Mouse (Mus musculus) R1 (cell line): ENCODE results near the gene Hacd2.
A peak's percentile ranks its signal among the peaks of the same experiment; 100 is the strongest.

Experiments
- DNase-seq: peaks from one replicate; pipeline ENCODE4 v3.0.0-alpha.2; 2018; ENCODE audit warnings: low read depth, low spot score

Hacd2 gene

DNA sequence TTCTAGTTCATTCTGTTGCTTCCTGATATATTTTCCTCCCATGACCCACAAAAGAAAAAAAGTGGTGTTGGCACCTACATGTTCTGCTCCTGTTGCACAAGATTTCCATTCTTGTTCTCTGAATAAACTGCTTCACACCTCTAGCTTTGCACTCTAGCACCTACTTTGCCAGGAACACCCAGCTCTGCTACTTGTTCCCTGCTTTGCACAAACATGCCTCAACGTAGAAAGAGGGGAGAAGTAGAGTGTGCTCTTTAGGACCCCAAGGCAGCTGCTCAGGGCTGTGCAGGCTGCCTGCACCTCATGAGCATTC, 32.9 kb downstream of the Hacd2 start:
- DNase-seq: no peak

DNA sequence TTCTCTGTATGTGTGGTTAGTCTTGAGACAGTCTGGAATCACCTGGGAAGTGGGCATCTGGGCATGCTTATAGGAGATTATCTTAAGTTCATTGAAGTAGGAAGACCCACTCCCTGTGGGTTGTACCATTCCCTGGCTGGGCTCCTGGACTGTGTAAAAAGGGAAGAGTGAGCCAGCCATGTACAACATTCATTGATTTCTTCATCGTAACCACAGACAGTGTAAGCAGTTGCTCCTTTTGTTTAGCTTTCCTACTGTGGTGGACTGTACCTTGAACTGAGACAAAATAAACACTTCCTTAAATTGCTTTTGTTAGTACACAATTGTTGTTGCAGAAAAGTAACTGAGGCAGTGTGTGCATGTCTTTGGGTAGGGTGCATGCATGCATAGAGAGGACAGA, 33.6 kb downstream of the Hacd2 start:
- DNase-seq: no peak

DNA sequence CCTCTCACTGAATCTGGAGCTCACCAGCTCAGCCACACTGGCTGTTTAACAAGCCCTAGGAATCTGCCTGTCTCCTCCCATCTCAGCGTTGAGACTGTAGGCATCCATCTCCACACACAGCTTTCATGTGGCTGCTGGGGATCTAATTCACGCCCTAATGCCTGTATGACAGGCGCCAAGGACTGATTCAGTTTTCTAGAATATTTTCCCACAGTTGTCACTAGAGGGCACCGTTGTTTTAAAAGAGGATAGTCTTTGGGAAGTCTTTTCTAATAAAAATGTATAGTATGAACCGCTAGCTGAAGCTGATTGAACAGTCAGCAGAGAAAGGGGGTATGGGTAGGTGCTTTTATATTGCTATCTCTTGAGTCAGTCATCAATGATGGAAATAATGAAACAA, 34.1 kb downstream of the Hacd2 start:
- DNase-seq: no peak

DNA sequence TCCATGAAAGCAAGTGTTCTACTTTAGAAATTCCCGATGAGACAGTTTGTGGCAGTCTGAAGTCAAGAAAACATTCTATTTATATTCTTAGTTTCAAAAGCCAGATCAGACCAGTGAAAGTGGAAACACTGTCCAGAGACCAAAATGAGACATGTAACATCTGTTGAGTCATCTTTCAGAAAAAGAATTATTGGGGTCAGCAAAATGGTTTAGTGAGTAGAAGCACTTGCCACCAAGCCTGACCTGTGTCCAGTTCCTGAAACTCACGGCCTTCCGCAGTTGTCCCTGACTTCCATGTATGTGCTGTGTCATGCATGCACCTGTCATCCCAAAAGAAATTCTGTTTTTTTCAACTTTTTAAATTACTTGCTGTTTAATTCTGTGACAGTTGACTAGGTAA, 34.6 kb downstream of the Hacd2 start:
- no peak for DNase-seq

DNA sequence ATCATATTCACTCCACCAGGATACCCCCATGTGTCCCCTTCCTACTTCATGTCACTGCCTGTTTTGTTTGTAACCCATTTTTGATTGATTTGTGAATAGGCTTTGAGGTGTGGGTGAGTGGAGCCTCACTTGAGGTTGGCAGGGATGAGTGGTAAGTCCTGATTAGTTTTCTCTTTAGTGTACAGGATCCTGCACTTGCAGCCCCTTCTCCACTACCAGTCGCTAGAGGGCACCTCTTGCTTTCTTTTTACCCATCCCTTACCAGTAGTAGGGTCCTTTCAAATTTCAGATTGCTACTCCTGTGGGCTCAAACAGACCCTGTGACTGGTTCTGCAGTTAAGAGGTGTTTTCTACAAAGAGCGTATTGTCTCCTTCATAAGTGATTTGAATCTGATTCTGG, 38.8 kb downstream of the Hacd2 start:
- DNase-seq: no peak

DNA sequence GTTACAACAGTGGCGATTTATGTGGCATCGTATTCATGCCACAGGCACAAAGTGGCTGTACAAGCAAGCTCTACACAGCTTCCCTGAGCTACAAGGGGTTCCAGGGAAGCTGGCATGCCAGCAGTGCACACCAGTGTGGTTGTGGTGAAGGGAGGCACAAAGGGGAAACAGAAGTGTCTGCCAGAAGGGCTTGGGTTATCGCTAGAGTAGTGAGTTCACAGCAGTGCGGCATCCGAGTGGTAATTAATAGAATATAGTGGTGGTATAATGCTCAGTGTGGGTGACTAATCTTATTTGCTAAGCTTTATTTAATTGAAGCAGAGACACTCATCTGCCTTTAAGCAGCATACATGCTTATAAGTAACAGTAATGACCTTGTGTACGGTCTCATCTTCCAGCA, 43.5 kb downstream of the Hacd2 start:
- DNase-seq: no peak

DNA sequence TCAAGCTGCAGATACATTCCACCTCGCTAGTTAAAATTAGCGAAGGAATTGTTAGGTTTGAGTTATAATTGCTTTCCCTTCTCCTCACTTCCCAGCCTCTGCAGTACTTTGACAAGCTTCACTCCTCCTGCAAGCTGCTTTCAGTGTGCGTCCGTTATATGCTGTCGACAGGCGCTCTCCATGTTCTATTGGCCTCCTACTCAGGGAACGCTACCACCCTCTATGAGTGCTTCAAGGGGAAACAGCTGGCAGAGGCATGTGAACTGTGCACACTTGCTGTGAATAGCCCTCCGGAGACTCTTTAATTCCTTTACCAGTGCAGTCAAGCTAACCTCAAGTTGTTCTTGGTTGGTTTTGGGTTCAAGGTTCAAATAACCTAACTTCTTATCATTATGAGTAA, 44.9 kb downstream of the Hacd2 start:
- no peak for DNase-seq

DNA sequence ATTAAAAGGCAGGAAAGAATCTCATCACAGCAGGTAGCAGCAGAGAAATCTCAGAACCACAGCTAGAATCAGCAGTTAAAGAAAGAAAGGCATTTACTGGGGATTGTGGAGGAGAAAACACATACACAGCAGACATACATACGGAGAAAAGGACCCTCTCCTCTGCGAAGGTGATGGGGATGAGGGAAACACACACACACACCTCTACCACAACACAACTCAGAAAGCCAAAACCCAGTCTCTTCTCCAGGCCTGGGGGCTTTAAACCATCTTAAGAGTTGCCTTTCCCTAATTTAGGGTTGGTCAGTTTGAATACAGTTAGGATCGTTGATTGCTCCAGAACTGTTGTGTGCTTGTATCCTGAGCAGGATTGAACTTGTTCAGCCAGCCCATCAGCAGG, 45.4 kb downstream of the Hacd2 start:
- no peak for DNase-seq

DNA sequence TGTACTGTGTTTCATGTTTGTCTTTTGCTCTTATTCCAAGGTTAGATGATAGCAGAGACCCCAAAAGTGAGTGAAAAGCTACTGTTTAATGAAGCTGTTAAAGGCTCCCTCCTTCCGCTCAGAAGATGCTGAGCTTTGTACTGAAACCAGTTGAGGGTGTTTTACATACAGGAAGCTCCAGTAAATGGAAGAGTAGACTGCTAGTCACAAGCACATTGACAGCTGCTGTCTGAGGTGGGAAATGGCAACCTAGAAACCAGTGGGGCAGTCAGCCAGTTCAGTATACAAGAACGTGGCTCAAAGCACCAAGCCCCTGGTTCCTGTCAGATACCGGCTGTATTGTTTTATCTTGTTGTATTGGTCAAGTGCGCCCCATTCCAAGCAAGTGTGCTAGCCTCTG, 46.7 kb downstream of the Hacd2 start:
- DNase-seq: no peak

DNA sequence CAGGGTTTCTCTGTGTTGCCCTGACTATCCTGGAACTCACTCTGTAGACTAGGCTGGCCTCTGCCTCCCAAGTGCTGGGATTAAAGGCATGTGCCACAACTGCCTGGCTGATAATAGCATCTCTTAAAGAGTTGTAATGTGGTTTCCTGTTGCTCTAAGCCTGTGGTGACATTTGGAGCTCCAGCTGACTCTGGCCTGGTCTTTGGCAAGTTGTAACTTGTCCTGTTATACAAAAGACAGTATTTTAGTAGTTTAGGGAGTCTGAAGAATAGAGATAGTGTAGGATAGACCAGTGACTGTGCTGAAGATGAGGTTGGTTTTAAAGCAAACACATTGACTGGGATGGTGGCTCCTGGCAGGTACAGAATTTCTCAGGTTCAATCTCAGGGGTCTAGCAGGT, 52.2 kb downstream of the Hacd2 start:
- no peak for DNase-seq

DNA sequence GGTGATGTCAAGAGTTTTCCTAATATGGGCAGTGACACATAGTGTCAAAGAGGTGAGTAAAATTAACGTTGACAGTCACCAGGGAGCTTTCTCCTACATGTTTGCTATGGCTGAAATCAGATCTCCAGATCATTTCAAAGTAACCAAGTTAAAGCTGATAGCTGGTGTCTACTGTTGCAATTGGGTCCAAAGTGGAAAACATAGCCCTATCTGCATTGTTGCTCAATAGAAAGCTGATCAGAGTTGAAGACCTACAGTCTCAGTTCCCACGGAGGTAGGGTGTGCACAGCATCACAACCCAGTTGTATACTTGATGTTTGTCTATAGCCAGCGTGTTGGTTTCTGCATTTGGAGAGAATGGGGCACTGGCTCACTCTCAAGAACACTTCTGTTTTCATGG, 53.4 kb downstream of the Hacd2 start:
- DNase-seq: no peak

DNA sequence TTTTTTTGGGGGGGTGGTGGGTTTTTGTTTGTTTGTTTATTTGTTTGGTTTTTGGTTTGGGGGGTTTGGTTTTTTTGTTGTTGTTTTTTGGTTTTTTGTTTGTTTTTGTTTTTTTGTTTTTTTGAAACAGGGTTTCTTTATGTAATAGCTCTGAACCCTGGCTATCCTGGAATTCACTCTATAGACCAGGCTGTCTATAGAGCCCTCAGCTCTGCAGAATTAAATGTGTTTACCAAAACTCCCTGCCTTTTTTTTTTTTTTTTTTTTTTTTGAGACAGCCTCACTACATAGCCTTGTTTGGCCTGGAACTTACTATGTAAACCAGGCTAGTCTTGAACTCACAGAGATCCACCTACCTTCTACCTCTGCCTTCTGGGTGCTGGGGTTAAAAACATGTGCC, 71.3 kb downstream of the Hacd2 start:
- no peak for DNase-seq

DNA sequence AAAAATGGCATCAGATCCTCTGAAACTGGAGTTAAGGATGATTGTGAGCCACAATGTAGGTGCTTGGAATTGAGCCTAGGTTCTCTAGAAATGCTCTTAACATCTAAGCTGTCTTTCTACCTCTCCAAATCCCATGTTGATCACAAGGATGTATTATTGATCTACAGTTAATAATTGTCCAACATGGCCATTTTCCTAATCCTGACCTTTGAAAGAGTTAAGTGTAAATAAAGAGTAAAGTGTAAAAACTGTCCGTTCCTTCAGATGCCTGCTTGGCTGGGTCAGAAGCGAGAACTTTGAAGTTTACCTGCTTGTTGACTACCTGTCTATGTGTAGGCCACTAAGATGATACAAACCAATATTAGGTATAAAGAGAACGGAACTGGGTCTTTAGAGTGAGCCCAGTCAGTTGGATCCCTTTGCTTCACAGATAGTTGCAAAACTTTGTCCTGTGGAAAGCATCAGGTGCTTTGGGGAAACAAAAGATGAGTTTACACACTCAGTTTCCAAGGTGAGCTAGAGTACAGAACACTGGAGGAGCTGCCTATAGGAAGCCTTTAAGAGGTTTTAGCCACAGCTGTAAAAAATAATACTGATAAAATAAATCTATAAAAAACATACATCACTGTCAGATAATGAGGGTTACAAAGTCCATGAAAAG, 75.8 kb downstream of the Hacd2 start:
- DNase-seq: no peak

DNA sequence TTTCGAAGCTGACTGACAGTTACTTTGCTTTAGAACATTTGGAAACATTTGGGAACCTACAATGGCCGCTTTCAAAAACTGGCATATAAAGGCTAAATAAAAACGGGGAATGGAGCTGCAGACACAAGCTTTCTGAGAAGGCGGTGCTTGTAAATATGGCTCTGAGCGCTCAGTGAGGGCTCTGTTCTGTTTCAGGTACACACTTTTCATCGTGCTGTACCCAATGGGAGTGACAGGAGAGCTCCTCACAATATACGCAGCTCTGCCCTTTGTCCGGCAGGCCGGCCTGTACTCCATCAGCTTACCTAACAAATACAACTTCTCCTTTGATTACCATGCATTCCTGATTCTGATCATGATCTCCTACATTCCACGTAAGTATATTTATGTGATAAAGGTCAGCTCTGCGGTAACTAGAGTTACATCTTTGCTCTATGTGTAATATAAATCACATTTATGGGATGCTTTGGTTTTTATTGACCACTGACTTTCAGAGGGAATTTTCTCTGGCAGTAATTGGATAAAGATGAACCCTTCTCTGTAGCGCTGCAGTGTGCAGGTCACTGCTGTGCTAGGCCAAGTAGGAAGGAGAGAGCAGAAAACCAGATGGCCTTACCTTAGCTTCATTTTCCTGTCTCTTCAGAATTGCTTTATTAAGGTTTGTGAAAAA, 79.7 kb downstream of the Hacd2 start:
- no peak for DNase-seq

DNA sequence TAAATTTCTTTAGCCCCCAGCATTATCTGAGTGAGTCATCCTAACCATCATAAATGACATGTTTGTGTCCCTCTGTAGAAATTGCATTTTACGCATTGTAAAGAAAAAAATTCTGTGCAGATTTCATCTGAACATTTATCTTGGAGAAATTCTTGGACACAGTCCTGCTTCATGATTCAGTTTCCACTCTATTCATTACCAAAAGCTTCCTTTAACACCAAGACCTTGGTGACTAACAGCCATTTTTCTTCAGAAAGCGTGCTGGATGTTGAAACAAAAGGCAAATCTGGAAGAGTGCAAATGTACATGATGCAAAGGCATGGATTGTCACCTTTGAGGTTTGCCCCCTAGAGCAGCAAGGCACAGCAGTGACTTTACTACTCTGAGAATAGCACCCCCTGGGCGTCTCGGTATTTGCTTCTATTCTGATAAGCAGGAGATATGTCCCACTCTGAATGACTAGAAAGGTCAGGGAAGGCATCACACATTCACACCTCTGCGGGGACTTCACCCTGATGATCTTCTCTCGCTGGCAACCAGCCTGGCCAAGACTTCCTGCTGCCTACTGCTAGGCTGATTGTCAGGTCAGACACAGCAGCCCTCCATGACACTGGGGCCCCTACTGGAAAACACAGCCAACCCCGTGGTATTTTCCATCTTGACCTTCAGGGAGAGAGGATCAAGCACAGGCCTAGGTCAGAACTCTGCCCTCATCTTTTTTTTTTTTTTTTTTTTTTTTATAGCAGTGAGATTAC, 80.8 kb downstream of the Hacd2 start:
- no peak for DNase-seq

DNA sequence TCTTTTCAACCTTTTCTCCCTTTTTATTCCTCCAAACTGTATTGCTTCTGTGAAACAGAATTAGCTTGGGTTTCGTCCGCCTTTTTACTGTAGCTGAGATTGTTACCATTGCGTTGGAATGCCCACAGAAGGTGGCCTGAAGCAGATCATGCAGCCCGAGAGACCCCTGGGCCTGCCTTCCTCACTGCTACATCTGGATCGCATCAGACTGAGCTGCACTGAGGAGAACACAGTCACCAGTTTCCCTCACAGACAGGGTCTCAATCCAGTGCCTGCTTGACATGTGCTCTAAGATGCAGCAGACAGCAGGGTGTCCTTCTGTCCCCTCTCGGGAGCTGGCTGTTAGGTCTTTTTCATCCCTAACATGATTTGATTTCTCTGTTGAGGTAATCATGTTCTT, 85.8 kb downstream of the Hacd2 start:
- DNase-seq: no peak

DNA sequence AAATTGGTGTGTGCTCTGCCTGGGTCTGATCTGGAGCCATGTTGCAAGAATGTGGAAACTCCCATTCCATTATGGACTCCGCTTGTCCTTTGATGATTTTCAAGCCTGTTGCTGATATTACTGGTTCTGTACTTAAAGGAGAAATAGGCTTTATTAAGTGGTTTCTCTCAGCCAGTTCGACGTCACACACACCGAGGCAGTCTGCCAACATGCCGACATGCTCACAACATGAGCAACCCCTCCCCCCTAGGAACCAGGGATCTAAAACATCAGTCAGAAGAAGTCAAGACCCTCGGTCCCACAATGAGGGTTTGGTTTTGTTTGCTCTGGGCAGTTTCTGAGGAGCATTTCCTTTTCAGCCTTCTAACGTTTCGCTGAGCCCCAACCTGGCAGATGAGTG, 86.9 kb downstream of the Hacd2 start:
- DNase-seq: no peak

DNA sequence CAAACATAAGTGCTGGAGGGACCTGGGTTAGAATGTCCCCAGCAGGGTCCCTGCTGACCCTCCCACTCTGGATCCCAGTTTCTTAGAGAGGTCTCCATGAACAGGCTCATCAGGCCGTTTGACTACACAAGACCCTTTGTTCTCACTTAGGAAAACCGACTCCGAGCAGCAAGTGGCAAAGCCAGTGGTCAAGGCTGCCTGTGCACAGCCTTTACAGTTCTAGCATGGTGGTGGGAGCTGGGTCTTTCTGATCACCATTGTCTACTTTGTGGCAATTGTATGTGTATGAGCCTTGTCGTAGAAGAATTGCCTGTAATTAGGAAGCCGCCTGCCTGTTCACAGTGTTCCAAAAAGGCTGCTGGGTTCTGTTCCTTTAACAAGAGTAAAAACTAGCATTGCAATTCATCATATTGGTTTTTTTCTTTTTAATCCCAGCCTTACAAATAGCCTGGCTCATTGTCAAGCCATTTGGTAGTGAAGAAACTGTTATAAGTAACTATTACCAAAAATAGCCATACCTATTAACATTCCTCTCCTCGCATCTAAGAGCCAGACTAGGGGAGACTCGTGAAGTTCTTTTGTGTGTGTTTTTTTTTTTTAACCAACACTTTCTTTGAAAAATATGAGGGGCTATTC, 87.5 kb downstream of the Hacd2 start:
- DNase-seq: no peak

DNA sequence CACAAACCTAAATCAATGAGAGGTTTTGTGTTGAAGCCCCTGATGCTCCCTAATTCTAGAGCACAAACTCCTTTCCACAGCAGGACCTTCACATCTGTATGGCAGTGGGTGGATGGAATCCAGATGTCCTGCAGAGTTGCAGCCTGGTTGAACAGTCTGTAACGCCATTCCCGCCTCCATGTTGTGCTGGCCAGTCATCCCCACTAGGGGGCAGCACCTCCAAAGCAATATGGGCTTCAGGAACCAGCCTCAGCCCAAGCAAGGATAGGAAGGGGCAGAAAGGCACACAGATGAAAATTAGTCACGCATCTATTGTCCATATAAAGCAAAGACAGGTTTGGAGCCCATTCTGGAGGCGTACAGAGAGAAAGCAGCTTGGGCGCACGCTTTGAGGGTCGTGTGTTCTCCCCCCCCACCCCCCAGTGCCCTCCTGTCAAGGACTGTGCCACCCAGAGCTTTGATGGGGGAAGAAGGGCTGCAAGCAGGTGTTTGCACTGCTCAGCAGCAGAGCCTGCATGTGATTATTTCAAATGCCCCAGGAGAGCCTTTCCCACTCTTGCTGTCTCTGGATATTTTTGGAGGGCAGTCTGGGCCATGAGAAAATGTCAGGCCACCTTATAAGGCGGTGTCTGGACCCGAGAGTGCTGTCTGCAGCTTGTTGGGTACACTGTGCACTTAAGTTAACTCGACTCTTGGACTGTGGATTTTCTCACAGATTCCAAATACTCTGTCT, 88.3 kb downstream of the Hacd2 start:
- DNase-seq: peak; percentile 84

DNA sequence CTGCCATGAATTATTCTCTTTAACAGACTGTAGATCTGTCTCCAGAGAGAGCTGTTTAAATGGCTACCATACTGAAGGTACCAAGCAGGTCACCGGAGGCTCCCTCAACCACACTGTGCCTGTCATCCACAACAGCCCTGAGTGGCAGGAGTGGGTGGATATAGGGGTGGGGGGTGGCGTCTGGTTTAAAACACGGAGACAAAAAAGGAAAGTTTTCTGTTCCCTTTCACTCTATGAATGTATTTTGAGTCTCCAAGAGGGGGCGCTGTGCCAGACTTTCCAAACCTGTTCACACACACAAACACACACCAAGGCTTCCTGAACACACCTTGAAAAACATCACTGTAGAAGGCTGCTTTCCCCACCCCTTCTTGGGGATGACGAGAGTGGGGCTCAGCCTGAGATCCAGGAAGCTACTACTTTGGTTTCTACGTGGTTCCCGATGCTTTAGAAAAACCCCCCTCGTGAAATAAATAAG, 89.0 kb downstream of the Hacd2 start:
- peak; percentile 69 for DNase-seq

DNA sequence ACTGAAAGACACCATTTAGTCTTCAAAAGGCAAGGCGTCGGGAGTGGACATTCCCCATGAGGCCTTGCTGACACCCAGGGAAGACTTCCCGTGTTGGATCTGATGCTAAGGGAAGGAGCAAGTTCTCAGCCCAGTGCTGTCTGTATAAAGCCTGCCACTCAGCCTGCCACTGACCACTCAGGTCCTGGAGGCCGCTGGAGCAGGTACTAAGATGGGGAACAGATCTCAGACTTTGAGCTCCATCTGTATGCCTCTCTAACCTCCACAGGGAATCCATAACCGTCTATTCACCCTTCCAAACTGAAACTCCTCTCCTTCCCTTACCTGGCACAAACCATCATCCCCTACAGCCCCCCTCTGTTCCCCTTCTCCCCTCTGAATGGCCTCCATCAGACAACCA, 91.3 kb downstream of the Hacd2 start:
- DNase-seq: no peak
